Mouse (Mus musculus) MEL (cell line): ENCODE measurements around the gene Rnf115. TPM values are rescaled to one million over a fixed set of nuclear protein-coding genes. Genes with fewer than 3 reads are reported as not detected.

Experiments used
- DNase-seq: peaks from one replicate; pipeline ENCODE4 v3.0.0; 2011; ENCODE audit warnings: low read depth, low spot score
- H3K27ac ChIP-seq: 2 replicates; pipeline ENCODE4 v1.5.1; 2012; ENCODE audit warnings: low read depth, mild to moderate bottlenecking, control low read depth, low read length, moderate library complexity; ENCODE audit not compliant: control insufficient read depth
- H3K27me3 ChIP-seq, 2 experiments: fragments of 150-350 bp in 1 of 2; sonication (generic) in 1 of 2; 2 replicates each; pipeline ENCODE4 v1.6.1; 2012; ENCODE audit warnings: low read length in 2 of 2, mild to moderate bottlenecking in 2 of 2, improper control_type of control experiment in 1 of 2, moderate library complexity in 1 of 2; ENCODE audit not compliant: insufficient read depth in 2 of 2, control insufficient read depth in 1 of 2
- H3K36me3 ChIP-seq, 2 experiments: 2 replicates each; pipeline ENCODE4 v1.6.1; 2012 to 2014; ENCODE audit warnings: low read length in 2 of 2, improper control_type of control experiment in 1 of 2, inconsistent platforms in 1 of 2, mild to moderate bottlenecking in 1 of 2; ENCODE audit not compliant: insufficient read depth in 2 of 2, control insufficient read depth in 1 of 2
- H3K4me1 ChIP-seq, 2 experiments: fragments of 150-350 bp in 1 of 2; sonication (generic) in 1 of 2; 2 replicates each; pipeline ENCODE4 v1.6.1; 2012; ENCODE audit warnings: low read length in 2 of 2, improper control_type of control experiment in 1 of 2, mild to moderate bottlenecking in 1 of 2; ENCODE audit not compliant: insufficient read depth in 2 of 2, control insufficient read depth in 1 of 2
- H3K4me3 ChIP-seq, 2 experiments: fragments of 150-350 bp in 1 of 2; sonication (generic) in 1 of 2; 2 replicates each; pipeline ENCODE4 v1.5.1; 2012; ENCODE audit warnings: low read depth in 2 of 2, low read length in 2 of 2, mild to moderate bottlenecking in 2 of 2, moderate library complexity in 2 of 2, control low read depth in 1 of 2, improper control_type of control experiment in 1 of 2; ENCODE audit not compliant: control insufficient read depth in 1 of 2, insufficient read depth in 1 of 2
- H3K79me2 ChIP-seq: 2 replicates; pipeline ENCODE4 v1.6.1; 2012; ENCODE audit warnings: mild to moderate bottlenecking, low read length, moderate library complexity; ENCODE audit not compliant: control insufficient read depth, poor library complexity, insufficient read depth
- H3K9ac ChIP-seq: 2 replicates; pipeline ENCODE4 v1.6.1; 2012; ENCODE audit warnings: low read depth, mild to moderate bottlenecking, control low read depth, low read length, moderate library complexity; ENCODE audit not compliant: control insufficient read depth, poor library complexity, severe bottlenecking
- H3K9me3 ChIP-seq: fragments of 150-350 bp; sonication (generic); replicated peaks from 2 replicates; pipeline ENCODE4 v1.6.1; 2012; ENCODE audit warnings: mild to moderate bottlenecking, low read length, improper control_type of control experiment, moderate library complexity; ENCODE audit not compliant: insufficient read depth
- BHLHE40 ChIP-seq: IDR thresholded peaks from 2 replicates; pipeline ENCODE4 v1.6.1; 2012; ENCODE audit warnings: low read depth, mild to moderate bottlenecking, inconsistent platforms, low read length, improper control_type of control experiment, borderline replicate concordance
- CHD1 ChIP-seq: IDR thresholded peaks from 2 replicates; pipeline ENCODE4 v1.6.1; 2012; ENCODE audit warnings: low read depth, mild to moderate bottlenecking, inconsistent platforms, low read length, improper control_type of control experiment
- CHD2 ChIP-seq: IDR thresholded peaks from 2 replicates; pipeline ENCODE4 v1.6.1; 2011; ENCODE audit warnings: low read length, improper control_type of control experiment
- CTCF ChIP-seq, 3 experiments: IDR thresholded peaks in 2 of 3; conservative IDR thresholded peaks in 1 of 3; 2 replicates each; pipeline ENCODE4 v1.5.1; 2011 to 2012; ENCODE audit warnings: low read length in 3 of 3, low read depth in 2 of 3, mild to moderate bottlenecking in 2 of 3, improper control_type of control experiment in 1 of 3, inconsistent platforms in 1 of 3, mixed read lengths in 1 of 3, moderate library complexity in 1 of 3; ENCODE audit not compliant: control insufficient read depth in 1 of 3, insufficient read depth in 1 of 3, poor library complexity in 1 of 3, severe bottlenecking in 1 of 3
- E2F4 ChIP-seq: IDR thresholded peaks from 2 replicates; pipeline ENCODE4 v1.6.1; 2011; ENCODE audit warnings: low read depth, low read length, improper control_type of control experiment, borderline replicate concordance
- ELF1 ChIP-seq: IDR thresholded peaks from 2 replicates; pipeline ENCODE4 v1.6.1; 2014; ENCODE audit warnings: low read depth, mild to moderate bottlenecking, inconsistent platforms, low read length, improper control_type of control experiment, moderate library complexity
- EP300 ChIP-seq, 2 experiments: IDR thresholded peaks; 2 replicates each; pipeline ENCODE4 v1.6.1; 2011; ENCODE audit warnings: improper control_type of control experiment in 2 of 2, low read length in 2 of 2, low read depth in 1 of 2, mild to moderate bottlenecking in 1 of 2
- ETS1 ChIP-seq: IDR thresholded peaks from 2 replicates; pipeline ENCODE4 v1.6.1; 2012; ENCODE audit warnings: low read depth, mild to moderate bottlenecking, inconsistent platforms, low read length, improper control_type of control experiment, moderate library complexity
- GABPA ChIP-seq: IDR thresholded peaks from 2 replicates; pipeline ENCODE4 v1.6.1; 2012; ENCODE audit warnings: low read depth, mild to moderate bottlenecking, inconsistent platforms, low read length, improper control_type of control experiment, moderate library complexity
- GATA1 ChIP-seq: IDR thresholded peaks from 2 replicates; pipeline ENCODE4 v1.6.1; 2011; ENCODE audit warnings: low read depth, low read length, improper control_type of control experiment
- HCFC1 ChIP-seq: IDR thresholded peaks from 2 replicates; pipeline ENCODE4 v1.6.1; 2012; ENCODE audit warnings: low read depth, mild to moderate bottlenecking, inconsistent platforms, low read length, improper control_type of control experiment, moderate library complexity
- KAT2A ChIP-seq: conservative IDR thresholded peaks from 2 replicates; pipeline ENCODE4 v1.6.1; 2012; ENCODE audit warnings: low read depth, low read length, improper control_type of control experiment, inconsistent platforms
- MAFK ChIP-seq: IDR thresholded peaks from 2 replicates; pipeline ENCODE4 v1.6.1; 2011; ENCODE audit warnings: low read depth, mild to moderate bottlenecking, low read length, improper control_type of control experiment, borderline replicate concordance
- MAX ChIP-seq: IDR thresholded peaks from 2 replicates; pipeline ENCODE4 v1.6.1; 2011; ENCODE audit warnings: low read length, improper control_type of control experiment
- MAZ ChIP-seq: IDR thresholded peaks from 2 replicates; pipeline ENCODE4 v1.6.1; 2012; ENCODE audit warnings: low read depth, mild to moderate bottlenecking, inconsistent platforms, low read length, improper control_type of control experiment
- MEF2A ChIP-seq: IDR thresholded peaks from 2 replicates; pipeline ENCODE4 v1.6.1; 2014; ENCODE audit warnings: low read depth, mild to moderate bottlenecking, inconsistent platforms, low read length, improper control_type of control experiment; ENCODE audit not compliant: poor library complexity, insufficient replicate concordance, severe bottlenecking; ENCODE audit errors: extremely low read depth
- MXI1 ChIP-seq: IDR thresholded peaks from 2 replicates; pipeline ENCODE4 v1.6.1; 2011; ENCODE audit warnings: mild to moderate bottlenecking, low read depth, low read length, improper control_type of control experiment
- MYB ChIP-seq: IDR thresholded peaks from 2 replicates; pipeline ENCODE4 v1.6.1; 2011; ENCODE audit warnings: mild to moderate bottlenecking, low read depth, low read length, improper control_type of control experiment
- MYC ChIP-seq: IDR thresholded peaks from 2 replicates; pipeline ENCODE4 v1.6.1; 2011; ENCODE audit warnings: low read depth, mild to moderate bottlenecking, low read length, improper control_type of control experiment, moderate library complexity
- NELFE ChIP-seq: IDR thresholded peaks from 2 replicates; pipeline ENCODE4 v1.6.1; 2011; ENCODE audit warnings: low read depth, low read length, improper control_type of control experiment
- NRF1 ChIP-seq: IDR thresholded peaks from 2 replicates; pipeline ENCODE4 v1.6.1; 2014; ENCODE audit warnings: low read depth, mild to moderate bottlenecking, inconsistent platforms, low read length, improper control_type of control experiment, moderate library complexity; ENCODE audit not compliant: poor library complexity, insufficient read depth, severe bottlenecking
- POLR2A ChIP-seq, 2 experiments: IDR thresholded peaks; 2 replicates each; pipeline ENCODE4 v1.6.1; 2011 to 2012; ENCODE audit warnings: low read length in 2 of 2, mild to moderate bottlenecking in 2 of 2, control low read depth in 1 of 2, improper control_type of control experiment in 1 of 2, low read depth in 1 of 2, moderate library complexity in 1 of 2; ENCODE audit not compliant: control insufficient read depth in 1 of 2, insufficient read depth in 1 of 2, poor library complexity in 1 of 2
- POLR2AphosphoS2 ChIP-seq: IDR thresholded peaks from 2 replicates; pipeline ENCODE4 v1.6.1; 2011; ENCODE audit warnings: low read length, improper control_type of control experiment
- POLR2AphosphoS5 ChIP-seq: IDR thresholded peaks from 2 replicates; pipeline ENCODE4 v1.6.1; 2012; ENCODE audit warnings: low read depth, borderline replicate concordance, mild to moderate bottlenecking, inconsistent platforms, low read length, moderate library complexity, mixed read lengths
- RAD21 ChIP-seq: IDR thresholded peaks from 2 replicates; pipeline ENCODE4 v1.6.1; 2011; ENCODE audit warnings: mild to moderate bottlenecking, low read depth, low read length, improper control_type of control experiment
- RCOR1 ChIP-seq: IDR thresholded peaks from 2 replicates; pipeline ENCODE4 v1.6.1; 2012; ENCODE audit warnings: low read depth, mild to moderate bottlenecking, inconsistent platforms, low read length, improper control_type of control experiment
- SIN3A ChIP-seq: IDR thresholded peaks from 2 replicates; pipeline ENCODE4 v1.6.1; 2012; ENCODE audit warnings: low read length, improper control_type of control experiment, inconsistent platforms
- SMC3 ChIP-seq: IDR thresholded peaks from 2 replicates; pipeline ENCODE4 v1.6.1; 2011; ENCODE audit warnings: low read depth, low read length, improper control_type of control experiment
- TAL1 ChIP-seq: IDR thresholded peaks from 2 replicates; pipeline ENCODE4 v1.6.1; 2012; ENCODE audit warnings: mild to moderate bottlenecking, inconsistent platforms, low read length, moderate library complexity, mixed read lengths
- TBP ChIP-seq: IDR thresholded peaks from 2 replicates; pipeline ENCODE4 v1.8.0; 2011; ENCODE audit warnings: low read depth, low read length, improper control_type of control experiment
- TCF12 ChIP-seq: IDR thresholded peaks from 2 replicates; pipeline ENCODE4 v1.6.1; 2014; ENCODE audit warnings: low read depth, mild to moderate bottlenecking, inconsistent platforms, low read length, improper control_type of control experiment, moderate library complexity
- UBTF ChIP-seq: IDR thresholded peaks from 2 replicates; pipeline ENCODE4 v1.6.1; 2012; ENCODE audit warnings: low read depth, mild to moderate bottlenecking, inconsistent platforms, low read length, improper control_type of control experiment, moderate library complexity, borderline replicate concordance; ENCODE audit not compliant: insufficient read depth
- USF1 ChIP-seq: IDR thresholded peaks from 2 replicates; pipeline ENCODE4 v1.6.1; 2014; ENCODE audit warnings: low read depth, mild to moderate bottlenecking, inconsistent platforms, low read length, improper control_type of control experiment, moderate library complexity
- USF2 ChIP-seq, 2 experiments: IDR thresholded peaks; 2 replicates each; pipeline ENCODE4 v1.6.1; 2011 to 2012; ENCODE audit warnings: improper control_type of control experiment in 2 of 2, low read length in 2 of 2, borderline replicate concordance in 1 of 2, inconsistent platforms in 1 of 2, low read depth in 1 of 2, mild to moderate bottlenecking in 1 of 2; ENCODE audit not compliant: insufficient read depth in 1 of 2
- ZC3H11A ChIP-seq: IDR thresholded peaks from 2 replicates; pipeline ENCODE4 v1.6.1; 2012; ENCODE audit warnings: low read depth, mild to moderate bottlenecking, inconsistent platforms, low read length, improper control_type of control experiment
- ZKSCAN1 ChIP-seq: IDR thresholded peaks from 2 replicates; pipeline ENCODE4 v1.6.1; 2012; ENCODE audit warnings: low read depth, mild to moderate bottlenecking, inconsistent platforms, low read length, improper control_type of control experiment, moderate library complexity
- ZMIZ1 ChIP-seq: IDR thresholded peaks from 2 replicates; pipeline ENCODE4 v1.6.1; 2012; ENCODE audit warnings: low read depth, mild to moderate bottlenecking, inconsistent platforms, low read length, improper control_type of control experiment, moderate library complexity
- ZNF384 ChIP-seq: IDR thresholded peaks from 2 replicates; pipeline ENCODE4 v1.6.1; 2012; ENCODE audit warnings: low read depth, mild to moderate bottlenecking, inconsistent platforms, low read length, improper control_type of control experiment
- polyA plus RNA-seq, 2 experiments: library from polyadenylated mRNA; stranded (reverse) in 1 of 2; unstranded in 1 of 2; fragments of >175 nt in 1 of 2; fragments of >200 nt in 1 of 2; gene quantifications; 2 replicates each; pipeline versions ENCODE4 v1.2.1 to v1.2.4; 2012; ENCODE audit warnings: low replicate concordance in 2 of 2, low read depth in 1 of 2; ENCODE audit not compliant: insufficient read length in 2 of 2, insufficient read depth in 1 of 2, missing spikeins in 1 of 2
- total RNA-seq: library from RNA; depleted of rRNA; stranded (reverse); fragments of 300-350 nt; gene quantifications from 2 replicates; pipeline ENCODE4 v1.2.3, GENCODE M21; 2012

Gene Rnf115
- total and polyA plus RNA-seq, 3 experiments = 43.2 to 71.8 (median 66.1) TPM

DNA sequence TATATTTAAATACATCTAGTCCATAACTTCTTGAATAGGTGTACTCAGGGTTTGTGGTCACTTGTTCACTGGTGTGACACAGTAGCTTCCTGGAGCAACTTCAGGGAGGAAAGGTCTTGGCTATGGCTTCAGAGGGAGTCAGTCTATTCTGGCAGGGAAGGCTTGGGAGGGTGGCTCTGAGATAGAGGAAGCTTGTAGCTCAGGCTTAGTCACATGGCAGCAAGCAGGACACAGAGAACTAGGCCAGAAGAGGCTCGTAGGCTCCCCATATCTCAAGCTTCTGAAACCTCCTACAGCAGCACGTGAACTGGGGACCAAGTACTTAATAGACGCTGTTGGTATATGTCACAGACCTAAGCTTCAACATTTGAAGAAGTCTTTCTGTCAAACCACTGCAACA, 83.8 kb downstream of the Rnf115 start:
- H3K79me2 ChIP-seq = no peaks in the 10 kb centered on the region; the same call in 1 of the 2 replicates
- DNase-seq = peak; percentile 68
- peaks cover 7 to 14% of the 10 kb centered on the region in 2 experiments; a peak in 3 of 4 replicates for H3K4me1 ChIP-seq
- no peaks in the 10 kb centered on the region for H3K27me3 ChIP-seq
- no peak overlapping the region for H3K4me3 ChIP-seq
- peaks cover 0 to 16% of the 10 kb centered on the region in 2 experiments; a peak in 2 of 4 replicates for H3K36me3 ChIP-seq
- peak overlapping the region; percentile 9; the same call in 1 of the 2 replicates for H3K27ac ChIP-seq
- no peak overlapping the region for H3K9ac ChIP-seq
- no peak for TF ChIP-seq ZMIZ1
- 0 out of 2 replicates have a peak, but pooled peaks have one; percentile 5 for TF ChIP-seq BHLHE40
- TF ChIP-seq ZNF384 = no peak
- no peak for TF ChIP-seq MYB
- TF ChIP-seq SIN3A = 0 out of 2 replicates have a peak, but pooled peaks have one; percentile 28
- TF ChIP-seq ETS1 = no peak
- TF ChIP-seq ZKSCAN1 = no peak
- no peak for TF ChIP-seq HCFC1
- TF ChIP-seq ELF1 = no peak
- no peak for TF ChIP-seq GATA1
- peak; percentile 78 for TF ChIP-seq USF1
- TF ChIP-seq RCOR1 = no peak
- TF ChIP-seq TCF12 = no peak
- 0 out of 4 replicates have a peak, but pooled peaks of 1 of the 2 experiments have one; percentile 19 for TF ChIP-seq EP300 (IDR thresholded peaks at IDR 0.05; ENCODE audit: low read depth in 1 of 2, low read length in 2 of 2)
- no peak for TF ChIP-seq ZC3H11A
- no peak for TF ChIP-seq KAT2A
- TF ChIP-seq NELFE = no peak
- no peak for TF ChIP-seq POLR2A (IDR thresholded peaks at IDR 0.05; ENCODE audit: control insufficient read depth in 1 of 2, insufficient read depth in 1 of 2, low read depth in 1 of 2, low read length in 2 of 2, poor library complexity in 1 of 2)
- no peak for TF ChIP-seq E2F4
- no peak for TF ChIP-seq UBTF
- no peak for TF ChIP-seq TBP
- no peak for TF ChIP-seq CHD1
- no peak for TF ChIP-seq POLR2AphosphoS2
- no peak for TF ChIP-seq POLR2AphosphoS5
- TF ChIP-seq USF2 (IDR thresholded peaks at IDR 0.05; ENCODE audit: borderline replicate concordance in 1 of 2, insufficient read depth in 1 of 2, low read depth in 1 of 2, low read length in 2 of 2) = no peak
- TF ChIP-seq MEF2A = no peak
- no peak for TF ChIP-seq CTCF (IDR thresholded peaks at IDR 0.05 in 2 of 3, conservative IDR thresholded peaks at IDR 0.05 in 1 of 3; ENCODE audit: control insufficient read depth in 1 of 3, insufficient read depth in 1 of 3, low read depth in 2 of 3, low read length in 3 of 3, poor library complexity in 1 of 3, severe bottlenecking in 1 of 3)
- no peak for TF ChIP-seq GABPA
- TF ChIP-seq MAFK = no peak
- no peak for TF ChIP-seq MAZ
- no peak for TF ChIP-seq TAL1
- TF ChIP-seq SMC3 = no peak
- peak; percentile 70; the same call in 1 of the 2 replicates for TF ChIP-seq MYC
- TF ChIP-seq MXI1 = no peak; the same call in 1 of the 2 replicates
- no peak for TF ChIP-seq RAD21
- peak; percentile 62; the same call in 1 of the 2 replicates for TF ChIP-seq MAX
- no peak for TF ChIP-seq CHD2
- no peak for TF ChIP-seq NRF1
- H3K9me3 ChIP-seq = no peaks in the 10 kb centered on the region
